Mouse (Mus musculus) ES-Bruce4 (cell line): ENCODE results near the gene Coro1b. TPM values are rescaled to one million over a fixed set of nuclear protein-coding genes. Genes with fewer than 3 reads are reported as not detected.

Experiments used
- H3K27ac ChIP-seq: 2 replicates; pipeline ENCODE4 v1.5.1; 2012; ENCODE audit warnings: low read length, inconsistent platforms; ENCODE audit not compliant: insufficient read depth
- H3K27me3 ChIP-seq: 2 replicates; pipeline ENCODE4 v1.6.1; 2012; ENCODE audit warnings: mild to moderate bottlenecking, low read length, inconsistent platforms; ENCODE audit not compliant: control insufficient read depth, poor library complexity, insufficient read depth, severe bottlenecking
- H3K36me3 ChIP-seq: 2 replicates; pipeline ENCODE4 v1.6.1; 2012; ENCODE audit warnings: inconsistent platforms, mild to moderate bottlenecking, low read length, moderate library complexity; ENCODE audit not compliant: control insufficient read depth, poor library complexity, insufficient read depth, severe bottlenecking
- H3K4me1 ChIP-seq: one replicate; pipeline ENCODE4 v1.8.1; 2011; ENCODE audit warnings: low read length; ENCODE audit not compliant: control insufficient read depth, insufficient read depth
- H3K4me3 ChIP-seq: 2 replicates; pipeline ENCODE4 v1.5.1; 2011; ENCODE audit warnings: low read depth, mild to moderate bottlenecking, low read length
- H3K9ac ChIP-seq: 2 replicates; pipeline ENCODE4 v1.6.1; 2012; ENCODE audit warnings: low read depth, mild to moderate bottlenecking, inconsistent platforms; ENCODE audit not compliant: poor library complexity, severe bottlenecking
- H3K9me3 ChIP-seq: replicated peaks from 2 replicates; pipeline ENCODE4 v1.6.1; 2012; ENCODE audit warnings: mild to moderate bottlenecking, low read length, inconsistent platforms; ENCODE audit not compliant: control insufficient read depth, poor library complexity, insufficient read depth, severe bottlenecking
- CTCF ChIP-seq: IDR thresholded peaks from one replicate; pipeline ENCODE4 v1.8.1; 2011; ENCODE audit warnings: low read depth, low read length
- EP300 ChIP-seq: IDR thresholded peaks from 2 replicates; pipeline ENCODE4 v1.6.1; 2011; ENCODE audit warnings: low read depth, low read length; ENCODE audit not compliant: insufficient read depth
- POLR2A ChIP-seq: IDR thresholded peaks from one replicate; pipeline ENCODE4 v1.8.1; 2011; ENCODE audit warnings: low read length; ENCODE audit not compliant: insufficient read depth
- polyA plus RNA-seq: library from polyadenylated mRNA; stranded (reverse); fragments of >200 nt; gene quantifications from 2 replicates; pipeline ENCODE4 v1.2.4, GENCODE M21; 2011; ENCODE audit warnings: low read depth; ENCODE audit not compliant: missing spikeins, insufficient read depth, insufficient read length

The Coro1b gene
- polyA plus RNA-seq, 1 experiment, result 88.1 TPM

GRCm38 (mm10) chr19:4197180-4197579 lies 48.8 kb downstream of the Coro1b start:
- no peaks in the 10 kb centered on the region for H3K27me3 ChIP-seq
- peaks cover 58% of the 10 kb centered on the region for H3K36me3 ChIP-seq
- no peak overlapping the region for H3K27ac ChIP-seq
- TF ChIP-seq CTCF (no peak), POLR2A (no peak), EP300 (no peak)
- H3K4me3 ChIP-seq, result no peak overlapping the region
- H3K9me3 ChIP-seq, result no peaks in the 10 kb centered on the region
- H3K9ac ChIP-seq, result no peak overlapping the region
- H3K4me1 ChIP-seq, result no peaks in the 10 kb centered on the region

- H3K4me3 ChIP-seq, result peak within 1 kb of the TSS; percentile 86
- peaks cover 27% of the 10 kb centered on the region for H3K36me3 ChIP-seq
- H3K4me1 ChIP-seq, result no peaks in the 10 kb centered on the region
- peak within 1 kb of the TSS; percentile 69 for H3K9ac ChIP-seq
- H3K27ac ChIP-seq, result peak within 1 kb of the TSS; percentile 22
- H3K9me3 ChIP-seq, result no peaks in the 10 kb centered on the region
- TF ChIP-seq CTCF (no peak), EP300 (peak; percentile 19; the same call in 1 of the 2 replicates)
- no peaks in the 10 kb centered on the region for H3K27me3 ChIP-seq
These were observed 53.0 kb downstream of the Coro1b start, which contains the start of gene Rad9a for GRCm38 (mm10) chr19:4201291-4201909. Rad9a (minus strand) TSS chr19:4201662.

- TF ChIP-seq EP300 (no peak), CTCF (no peak), POLR2A (no peak)
- H3K27me3 ChIP-seq, result no peaks in the 10 kb centered on the region
- H3K4me3 ChIP-seq, result peak overlapping the region; percentile 86
- peaks cover 20% of the 10 kb centered on the region for H3K36me3 ChIP-seq
- no peaks in the 10 kb centered on the region for H3K4me1 ChIP-seq
- peak overlapping the region; percentile 22 for H3K27ac ChIP-seq
- H3K9me3 ChIP-seq, result no peaks in the 10 kb centered on the region
- H3K9ac ChIP-seq, result peak overlapping the region; percentile 69
These were observed 53.7 kb downstream of the Coro1b start for GRCm38 (mm10) chr19:4202149-4202548.

GRCm38 (mm10) chr19:4203148-4203547 lies 54.7 kb downstream of the Coro1b start:
- Histone ChIP-seq H3K9ac (no peak overlapping the region), H3K27me3 (no peaks in the 10 kb centered on the region), H3K9me3 (no peaks in the 10 kb centered on the region), H3K4me3 (no peak overlapping the region), H3K36me3 (peaks cover 15% of the 10 kb centered on the region), H3K4me1 (no peaks in the 10 kb centered on the region), H3K27ac (no peak overlapping the region)
- TF ChIP-seq POLR2A, result no peak
- TF ChIP-seq EP300, result no peak
- no peak for TF ChIP-seq CTCF

Other genes starting within 250 kb of the Coro1b start
- gene Tcirg1, start 241.5 kb upstream of the Coro1b start, polyA plus RNA-seq, result 25.2 and 30.0 TPM in 2 replicates
- gene Ndufs8, start 235.8 kb upstream of the Coro1b start, polyA plus RNA-seq, result 91.7 and 112 TPM in 2 replicates
- gene Aldh3b1, start 218.8 kb upstream of the Coro1b start, polyA plus RNA-seq, result 0.66 and 0.96 TPM in 2 replicates
- 12.1 and 13.5 TPM in 2 replicates for gene Unc93b1, start 213.4 kb upstream of the Coro1b start, polyA plus RNA-seq
- gene Aldh3b3, start 190.0 kb upstream of the Coro1b start, polyA plus RNA-seq, result not detected in 2 replicates
- 1.3 and 1.4 TPM in 2 replicates for gene Aldh3b2, start 176.3 kb upstream of the Coro1b start, polyA plus RNA-seq
- gene Acy3, start 162.0 kb upstream of the Coro1b start, polyA plus RNA-seq, result 4.8 and 7.8 TPM in 2 replicates
- not detected in 2 replicates for gene Tbx10, start 155.9 kb upstream of the Coro1b start, polyA plus RNA-seq
- 17.3 and 20.8 TPM in 2 replicates for gene Nudt8, start 148.0 kb upstream of the Coro1b start, polyA plus RNA-seq
- gene Gm49405, start 148.0 kb upstream of the Coro1b start, polyA plus RNA-seq, result 2.4 and 3.0 TPM in 2 replicates
- gene Doc2g, start 145.3 kb upstream of the Coro1b start, polyA plus RNA-seq, result 2.9 and 3.6 TPM in 2 replicates
- 77.9 and 89.6 TPM in 2 replicates for gene Ndufv1, start 135.8 kb upstream of the Coro1b start, polyA plus RNA-seq
- gene Gstp1, start 110.6 kb upstream of the Coro1b start, polyA plus RNA-seq, result 119 and 155 TPM in 2 replicates
- gene Gstp2, start 102.6 kb upstream of the Coro1b start, polyA plus RNA-seq, result 29.3 and 32.1 TPM in 2 replicates
- gene Gstp3, start 89.0 kb upstream of the Coro1b start, polyA plus RNA-seq, result 0.91 and 2.3 TPM in 2 replicates
- not detected in 2 replicates for gene Cabp2, start 67.0 kb upstream of the Coro1b start, polyA plus RNA-seq
- 26.9 and 32.5 TPM in 2 replicates for gene Cdk2ap2, start 51.4 kb upstream of the Coro1b start, polyA plus RNA-seq
- 9.8 and 11.2 TPM in 2 replicates for gene Pitpnm1, start 48.6 kb upstream of the Coro1b start, polyA plus RNA-seq
- 43.8 and 51.3 TPM in 2 replicates for gene Aip, start 22.8 kb upstream of the Coro1b start, polyA plus RNA-seq
- not detected in 2 replicates for gene Gpr152, start 8.8 kb upstream of the Coro1b start, polyA plus RNA-seq
- not detected in 2 replicates for gene Cabp4, start 4.6 kb upstream of the Coro1b start, polyA plus RNA-seq
- gene Ptprcap, start 5.0 kb downstream of the Coro1b start, polyA plus RNA-seq, result not detected in 2 replicates
- 17.1 and 27.3 TPM in 2 replicates for gene Rps6kb2, start 14.7 kb downstream of the Coro1b start, polyA plus RNA-seq
- gene Carns1, start 26.9 kb downstream of the Coro1b start, polyA plus RNA-seq, result 1.7 and 2.1 TPM in 2 replicates
- 1.2 TPM in 2 replicates for gene Tbc1d10c, start 42.7 kb downstream of the Coro1b start, polyA plus RNA-seq
- 295 and 298 TPM in 2 replicates for gene Ppp1ca, start 43.4 kb downstream of the Coro1b start, polyA plus RNA-seq
- gene Rad9a, start 53.0 kb downstream of the Coro1b start, polyA plus RNA-seq, result 42.3 and 48.2 TPM in 2 replicates
- 1.5 and 1.8 TPM in 2 replicates for gene Clcf1, start 65.6 kb downstream of the Coro1b start, polyA plus RNA-seq
- not detected in 2 replicates for gene AC109138.7, start 65.7 kb downstream of the Coro1b start, polyA plus RNA-seq
- 21.9 and 26.7 TPM in 2 replicates for gene Pold4, start 83.3 kb downstream of the Coro1b start, polyA plus RNA-seq
- 8.5 and 9.2 TPM in 2 replicates for gene Ssh3, start 120.6 kb downstream of the Coro1b start, polyA plus RNA-seq
- gene Ankrd13d, start 134.5 kb downstream of the Coro1b start, polyA plus RNA-seq, result 4.9 and 6.5 TPM in 2 replicates
- 40.2 and 46.4 TPM in 2 replicates for gene Grk2, start 157.6 kb downstream of the Coro1b start, polyA plus RNA-seq
- 68.0 and 78.4 TPM in 2 replicates for gene Kdm2a, start 249.7 kb downstream of the Coro1b start, polyA plus RNA-seq